In genomic region chr11:32181973-32182868, GRCm38 (mm10) we compare ENCODE assay signal across 9 mouse cellular contexts. TPM values are rescaled to one million over a fixed set of nuclear protein-coding genes. Genes with fewer than 3 reads are reported as not detected.
DNase-seq lines count a peak whose midpoint lies in the region; ATAC-seq and TF ChIP-seq lines count a peak whose summit lies in the region.
"Had no signal": no experiment of that assay in that cellular context is flagged by ENCODE, and none has a peak within 500 bp of the region (broad histone marks: within the 10 kb centered on the region; RNA-seq: fewer than 3 reads in every experiment).

No protein-coding gene starts in this region.

- peaks cover 4% of the 10 kb centered on the region for H3K27me3 ChIP-seq in Patski
- H3K27me3 ChIP-seq in cerebellum, adult 2 months (ENCODE audit: control insufficient read depth, insufficient read depth, low read length): no peaks in the 10 kb centered on the region
- no peaks in the 10 kb centered on the region for H3K27me3 ChIP-seq in hindbrain, embryonic 14.5 days (ENCODE audit: control insufficient read depth, insufficient read depth, low read length)

- no peak for ATAC-seq in Patski
- ATAC-seq in hindbrain, embryonic 14.5 days (ENCODE audit: low FRiP score): peak; percentile 76; the same call in 1 of the 2 replicates
- ATAC-seq in megakaryocyte, adult 5-6 weeks (ENCODE audit: poor library complexity, severe bottlenecking): peak; percentile 60; the same call in 1 of the 2 replicates

- CTCF ChIA-PET in Patski (lab: Charles Lee): interaction anchor here (0.7 to 2.1 kb wide), 29 partner anchors 9 to 1318 kb away, joined by 3 to 16 read pairs (median 4); partner anchors contain the start of gene Snrnp25

- H3K36me3 ChIP-seq in hindbrain, embryonic 14.5 days (replicated peaks; ENCODE audit: control insufficient read depth, insufficient read depth): no peaks in the 10 kb centered on the region
- H3K36me3 ChIP-seq: liver, embryonic 15.5 days had no signal

- no peaks in the 10 kb centered on the region for H3K9me3 ChIP-seq in hindbrain, embryonic 14.5 days (ENCODE audit: control insufficient read depth, low read length)
- H3K9me3 ChIP-seq: liver, embryonic 15.5 days had no signal

- DNase-seq in Patski (ENCODE audit: low read depth, low spot score): no peak
- peak; percentile 80 to 87 for DNase-seq in cerebellum, adult 2 months
- peak; percentile 65 for DNase-seq in forelimb bud, embryonic 11.5 days (ENCODE audit: low read depth, low spot score)
- peak; percentile 95 for DNase-seq in hindbrain, embryonic 14.5 days (ENCODE audit: low spot score)
- DNase-seq in layer of hippocampus, postnatal 14 days (ENCODE audit: low spot score in 2 of 2): peak; percentile 91
- DNase-seq in right cerebral cortex, adult 2 months (ENCODE audit: low spot score in 2 of 2): peak; percentile 94 to 95
- DNase-seq in urinary bladder, postnatal 36 days (ENCODE audit: low spot score in 2 of 2): peak; percentile 77 to 78

- WGBS in cerebellum, adult 2 months: 36% methylated on average over 25 of the region's 25 CpGs
- 52% methylated on average over 24 of the region's 25 CpGs for WGBS in hindbrain, embryonic 14.5 days

- no peaks in the 10 kb centered on the region for H3K4me1 ChIP-seq in cerebellum, adult 2 months (ENCODE audit: control insufficient read depth, insufficient read depth, low read length)
- H3K4me1 ChIP-seq in hindbrain, embryonic 14.5 days (replicated peaks; ENCODE audit: control insufficient read depth, insufficient read depth, low read length): no peaks in the 10 kb centered on the region

- in situ Hi-C loops in Patski (cut with MboI; ENCODE audit: low pct_unique_long_range_greater_than_20kb): loop anchor here (5.0 kb wide), 2 partner anchors 55 to 105 kb away; partner anchors contain the start of gene Hbq1b

- TF ChIP-seq CTCF in Patski (IDR thresholded peaks at IDR 0.05): peak; percentile 89
- TF ChIP-seq CTCF in cerebellum, adult 2 months (IDR thresholded peaks at IDR 0.05; ENCODE audit: borderline replicate concordance, insufficient read depth, low read depth, low read length): peak; percentile 90

- H3K27ac ChIP-seq in cerebellum, adult 2 months (ENCODE audit: insufficient read depth, low read length): no peak overlapping the region
- H3K27ac ChIP-seq in hindbrain, embryonic 14.5 days: no peak overlapping the region
- H3K27ac ChIP-seq: liver, embryonic 15.5 days had no signal

- TF ChIP-seq POLR2A in cerebellum, adult 2 months (IDR thresholded peaks at IDR 0.05; ENCODE audit: borderline replicate concordance, insufficient read depth, low read length): no peak

- POLR2A ChIA-PET in Patski (lab: Charles Lee): interaction anchor here (1.2 kb wide), 1 partner anchor 57 kb away, joined by 3 read pairs; no protein-coding TSS in a partner anchor

- no peak overlapping the region for H3K9ac ChIP-seq in hindbrain, embryonic 14.5 days
- H3K9ac ChIP-seq: liver, embryonic 15.5 days had no signal

- 0 out of 2 replicates have a peak overlapping the region, but pooled peaks have one; percentile 10 for H3K4me2 ChIP-seq in hindbrain, embryonic 14.5 days (replicated peaks)
- H3K4me2 ChIP-seq: liver, embryonic 15.5 days had no signal

- H3K4me3 ChIP-seq in cerebellum, adult 2 months (replicated peaks; ENCODE audit: insufficient read depth, low read depth, low read length): no peak overlapping the region
- no peak overlapping the region for H3K4me3 ChIP-seq in hindbrain, embryonic 14.5 days (replicated peaks; ENCODE audit: low read length)
- H3K4me3 ChIP-seq: liver, embryonic 15.5 days had no signal

RNA-seq across cellular contexts. Expression of gene Il9r, which starts 17.9 kb away (rescaled TPM):
- not detected for polyA plus RNA-seq in Patski (2021)
- not detected in 2 replicates for polyA plus RNA-seq in cerebellum, adult 2 months (2012; rRNA removed)
- not detected in 2 replicates for polyA plus RNA-seq in hindbrain, embryonic 14.5 days (2014; fragmentation: Nextera tagmentation; extraction: Ambion mirVana)
- not detected for total RNA-seq in layer of hippocampus, postnatal 14 days (2021)
- total RNA-seq in megakaryocyte, adult 5-6 weeks (2015): not detected in 2 replicates
- not detected in 2 replicates for total RNA-seq in megakaryocyte, adult 5-6 weeks (2017)

RNA-seq across cellular contexts. Expression of gene Snrnp25, which starts 23.0 kb away (rescaled TPM):
- 32.0 TPM for polyA plus RNA-seq in Patski (2021)
- polyA plus RNA-seq in cerebellum, adult 2 months (2012; rRNA removed): 48.2 and 51.5 TPM in 2 replicates
- 48.6 and 49.9 TPM in 2 replicates for polyA plus RNA-seq in hindbrain, embryonic 14.5 days (2014; fragmentation: Nextera tagmentation; extraction: Ambion mirVana)
- total RNA-seq in layer of hippocampus, postnatal 14 days (2021): 10 to 100 TPM; 28.3 to 29.3 TPM
- total RNA-seq in megakaryocyte, adult 5-6 weeks (2015): 38.9 and 42.8 TPM in 2 replicates
- total RNA-seq in megakaryocyte, adult 5-6 weeks (2017): 32.5 and 47.7 TPM in 2 replicates

RNA-seq across cellular contexts. Expression of gene Rhbdf1, which starts 39.9 kb away (rescaled TPM):
- polyA plus RNA-seq in Patski (2021): 50.8 TPM
- polyA plus RNA-seq in cerebellum, adult 2 months (2012; rRNA removed): 31.3 and 32.1 TPM in 2 replicates
- polyA plus RNA-seq in hindbrain, embryonic 14.5 days (2014; fragmentation: Nextera tagmentation; extraction: Ambion mirVana): 18.9 and 20.0 TPM in 2 replicates
- total RNA-seq in layer of hippocampus, postnatal 14 days (2021): 10 to 100 TPM; 23.6 to 29.5 TPM
- total RNA-seq in megakaryocyte, adult 5-6 weeks (2015): not detected in 2 replicates
- not detected in 2 replicates for total RNA-seq in megakaryocyte, adult 5-6 weeks (2017)

RNA-seq across cellular contexts. Expression of gene Mpg, which starts 44.1 kb away (rescaled TPM):
- 26.3 TPM for polyA plus RNA-seq in Patski (2021)
- 14.8 and 15.2 TPM in 2 replicates for polyA plus RNA-seq in cerebellum, adult 2 months (2012; rRNA removed)
- 29.7 and 37.5 TPM in 2 replicates for polyA plus RNA-seq in hindbrain, embryonic 14.5 days (2014; fragmentation: Nextera tagmentation; extraction: Ambion mirVana)
- total RNA-seq in layer of hippocampus, postnatal 14 days (2021): 10 to 100 TPM; 19.7 to 21.4 TPM
- total RNA-seq in megakaryocyte, adult 5-6 weeks (2015): 9.8 and 12.1 TPM in 2 replicates
- 6.8 and 9.9 TPM in 2 replicates for total RNA-seq in megakaryocyte, adult 5-6 weeks (2017)
